Comparison of ENCODE assay signal across 8 mouse cellular contexts in genomic region chr17:83253051-83253649, GRCm38 (mm10). TPM values are rescaled to one million over a fixed set of nuclear protein-coding genes. Genes with fewer than 3 reads are reported as not detected.
DNase-seq lines count a peak whose midpoint lies in the region; ATAC-seq and TF ChIP-seq lines count a peak whose summit lies in the region.

No protein-coding gene starts in this region.

- peak; percentile 38 for DNase-seq in urinary bladder, postnatal 14 days (ENCODE audit: low spot score)
- no peak for DNase-seq in urinary bladder, postnatal 10 days (ENCODE audit: low spot score)
- DNase-seq in brain, embryonic 14.5 days (ENCODE audit: low read depth) = peak; percentile 84
- peak; percentile 87 for DNase-seq in forebrain, postnatal 0 days
- DNase-seq in kidney, adult 9 months = peak; percentile 57
- DNase-seq in lung, postnatal 10 days = peak; percentile 69
- DNase-seq in retina, embryonic 14.5 days (ENCODE audit: low spot score) = peak; percentile 88
- DNase-seq in ovary, postnatal 36 days (ENCODE audit: low spot score) = no peak

- no peaks in the 10 kb centered on the region for H3K27me3 ChIP-seq in forebrain, postnatal 0 days (ENCODE audit: insufficient read depth, low read length)

- TF ChIP-seq CTCF in brain, embryonic 14.5 days (IDR thresholded peaks at IDR 0.05; ENCODE audit: borderline replicate concordance, extremely low read depth, insufficient read depth, insufficient read length) = peak; percentile 75
- peak; percentile 93 for TF ChIP-seq CTCF in forebrain, postnatal 0 days (IDR thresholded peaks at IDR 0.05; ENCODE audit: low read depth)

- 27% methylated on average over 12 of the region's 12 CpGs for WGBS in forebrain, postnatal 0 days

- TF ChIP-seq POLR2A in brain, embryonic 14.5 days (IDR thresholded peaks at IDR 0.05; ENCODE audit: borderline replicate concordance, extremely low read depth, insufficient read depth, insufficient read length, poor library complexity, severe bottlenecking) = no peak

- no peaks in the 10 kb centered on the region for H3K9me3 ChIP-seq in forebrain, postnatal 0 days (ENCODE audit: low read length)

- no peak overlapping the region for H3K9ac ChIP-seq in forebrain, postnatal 0 days

- H3K4me1 ChIP-seq in forebrain, postnatal 0 days (ENCODE audit: insufficient read depth) = no peaks in the 10 kb centered on the region

- H3K27ac ChIP-seq in forebrain, postnatal 0 days (ENCODE audit: low read depth, low read length) = no peak overlapping the region

- no peak overlapping the region for H3K4me2 ChIP-seq in forebrain, postnatal 0 days (ENCODE audit: low read depth)

- peak; percentile 69 for ATAC-seq in forebrain, postnatal 0 days

- H3K4me3 ChIP-seq in forebrain, postnatal 0 days (ENCODE audit: low read depth, low read length) = no peak overlapping the region

- H3K36me3 ChIP-seq in forebrain, postnatal 0 days (ENCODE audit: insufficient read depth) = no peaks in the 10 kb centered on the region

RNA-seq across cellular contexts. Expression of gene Pkdcc, which starts 38.1 kb away (rescaled TPM):
- polyA plus RNA-seq in brain, embryonic 14.5 days (2012; rRNA removed) = 53.3 and 82.8 TPM in 2 replicates
- total RNA-seq in forebrain, postnatal 0 days (2014; rRNA removed) = 41.7 and 57.9 TPM in 2 replicates
- polyA plus RNA-seq in forebrain, postnatal 0 days (2015; fragmentation: Nextera tagmentation; extraction: Ambion mirVana) = 3.8 and 4.1 TPM in 2 replicates

Comparison
In these comparisons a context has a peak if more than half of its experiments do, and no peak if none do; other contexts are left out.
1. DNase-seq: peak in urinary bladder, postnatal 14 days (single experiment), brain, embryonic 14.5 days (single experiment), forebrain, postnatal 0 days (single experiment), kidney, adult 9 months (single experiment), lung, postnatal 10 days (single experiment) and retina, embryonic 14.5 days (single experiment); none in urinary bladder, postnatal 10 days (single experiment) and ovary, postnatal 36 days (single experiment).
2. RNA of gene Pkdcc, which starts 38.1 kb away (polyA plus RNA-seq): 53.3 to 82.8 TPM in brain, embryonic 14.5 days; 3.8 to 4.1 TPM in forebrain, postnatal 0 days; every median in the first group is over 10 times any median in the second.